Mouse (Mus musculus): ENCODE measurements around the gene Spta1.

GRCm38 (mm10) chr1:174131999-174132398 lies 40.6 kb upstream of the Spta1 start:
- no peak for TF ChIP-seq EP300 (IDR thresholded peaks at IDR 0.05; ENCODE audit: low read depth in 1 of 2, low read length in 2 of 2)
- TF ChIP-seq CTCF (IDR thresholded peaks at IDR 0.05 in 2 of 3, conservative IDR thresholded peaks at IDR 0.05 in 1 of 3; ENCODE audit: control insufficient read depth in 1 of 3, insufficient read depth in 1 of 3, low read depth in 2 of 3, low read length in 3 of 3, poor library complexity in 1 of 3, severe bottlenecking in 1 of 3) = no peak
- TF ChIP-seq POLR2A (IDR thresholded peaks at IDR 0.05; ENCODE audit: control insufficient read depth in 1 of 2, insufficient read depth in 1 of 2, low read depth in 1 of 2, low read length in 2 of 2, poor library complexity in 1 of 2) = no peak
- TF ChIP-seq ZKSCAN1 (IDR thresholded peaks at IDR 0.05; ENCODE audit: low read depth, low read length) = no peak
- no peak for TF ChIP-seq TAL1 (IDR thresholded peaks at IDR 0.05; ENCODE audit: low read length)
- TF ChIP-seq SIN3A (IDR thresholded peaks at IDR 0.05; ENCODE audit: low read length) = no peak
- no peak for TF ChIP-seq HCFC1 (IDR thresholded peaks at IDR 0.05; ENCODE audit: low read depth, low read length)
- TF ChIP-seq USF2 (IDR thresholded peaks at IDR 0.05; ENCODE audit: borderline replicate concordance in 1 of 2, insufficient read depth in 1 of 2, low read depth in 1 of 2, low read length in 2 of 2) = no peak
- TF ChIP-seq KAT2A (conservative IDR thresholded peaks at IDR 0.05; ENCODE audit: low read depth, low read length) = no peak
- no peak for TF ChIP-seq POLR2AphosphoS2 (IDR thresholded peaks at IDR 0.05; ENCODE audit: low read length)

Measured in MEL (cell line).